Mouse (Mus musculus) liver, postnatal 0 days (tissue): ENCODE measurements around the gene Noxo1.

Source experiments
- CTCF ChIP-seq: sonication (generic); IDR thresholded peaks from 2 replicates; pipeline ENCODE4 v1.5.1; 2016; ENCODE audit warnings: antibody characterized with exemption, low read depth
- EP300 ChIP-seq: IDR thresholded peaks from 2 replicates; pipeline ENCODE4 v1.6.1; 2016; ENCODE audit warnings: antibody characterized with exemption, low read depth, mild to moderate bottlenecking

DNA sequence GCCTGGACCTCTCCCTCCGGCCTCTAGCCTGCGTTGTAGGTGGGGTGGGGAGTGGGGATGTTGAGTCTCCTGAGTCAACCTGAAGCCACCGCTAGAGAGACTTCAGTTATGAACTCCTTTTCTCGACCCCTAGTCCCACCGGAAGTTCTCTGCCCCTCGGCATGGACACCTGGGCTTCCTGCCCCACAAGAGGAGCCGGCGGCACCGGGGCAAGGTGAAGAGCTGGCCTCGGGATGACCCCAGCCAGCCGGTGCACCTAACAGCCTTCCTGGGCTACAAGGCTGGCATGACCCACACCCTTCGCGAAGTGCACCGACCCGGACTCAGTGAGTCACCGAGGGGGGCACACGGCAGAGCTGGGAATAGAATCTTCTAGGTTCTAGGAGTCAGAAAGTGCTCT is 32.1 kb downstream of the Noxo1 start:
- TF ChIP-seq CTCF (no peak), EP300 (no peak)
